Mouse (Mus musculus): Measurements from ENCODE around the gene Fam189b. TPM values are rescaled to one million over a fixed set of nuclear protein-coding genes. Genes with fewer than 3 reads are reported as not detected.

The Fam189b gene
- polyA plus RNA-seq (2012; fragmentation: generic; extraction: Trizol), result 1 to 10 TPM; 1.6 to 7.0 TPM

GRCm38 (mm10) chr3:89183058-89183958, at the start of gene Fam189b:
Gene Fam189b (plus strand): TSS chr3:89183143.

GRCm38 (mm10) chr3:89135958-89136357, 47.0 kb upstream of the Fam189b start, which contains the start of gene Pklr:
Gene Pklr (plus strand): TSS chr3:89136142.

GRCm38 (mm10) chr3:89159616-89160344, 23.2 kb upstream of the Fam189b start, which contains the start of gene Hcn3:
Gene Hcn3 (minus strand): TSS chr3:89160196.

GRCm38 (mm10) chr3:89164506-89165267, 18.3 kb upstream of the Fam189b start, which contains the start of gene Clk2:
Gene Clk2 (plus strand): TSS chr3:89164795.

GRCm38 (mm10) chr3:89177242-89178106, 5.5 kb upstream of the Fam189b start, which contains the start of gene Scamp3:
Gene Scamp3 (plus strand): TSS chr3:89177473.

GRCm38 (mm10) chr3:89202253-89203141, 19.6 kb downstream of the Fam189b start, which contains the start of gene Gba:
Gene Gba (plus strand): TSS chr3:89202928.

GRCm38 (mm10) chr3:89214681-89215411, 31.9 kb downstream of the Fam189b start, which contains the start of gene Thbs3:
Gene Thbs3 (plus strand): TSS chr3:89215180.

GRCm38 (mm10) chr3:89226900-89227299, 44.0 kb downstream of the Fam189b start, which contains the start of gene Mtx1:
Gene Mtx1 (minus strand): TSS chr3:89227088.

GRCm38 (mm10) chr3:89228836-89229235, 45.9 kb downstream of the Fam189b start, which contains the start of gene Muc1:
Gene Muc1 (plus strand): TSS chr3:89229057.

Other genes starting within 250 kb of the Fam189b start
- 1 to 10 TPM in 1 of 2 experiments, under 1 TPM in 1; 0.25 to 4.2 TPM for gene Ash1l, start 232.5 kb upstream of the Fam189b start, polyA plus RNA-seq (2012; fragmentation: generic; extraction: Trizol)
- 100 to 1,000 TPM; 120 to 141 TPM for gene Dap3, start 232.0 kb upstream of the Fam189b start, polyA plus RNA-seq (2012; fragmentation: generic; extraction: Trizol)
- 10 to 100 TPM in 1 of 2 experiments, 1 to 10 TPM in 1; 4.8 to 12.8 TPM for gene Rusc1, start 89.8 kb upstream of the Fam189b start, polyA plus RNA-seq (2012; fragmentation: generic; extraction: Trizol)
- gene Gm43738, start 82.0 kb upstream of the Fam189b start, polyA plus RNA-seq (2012; fragmentation: generic; extraction: Trizol), result under 1 TPM in 1 of 2 experiments, not detected in 1; 0.02 TPM
- gene Fdps, start 81.2 kb upstream of the Fam189b start, polyA plus RNA-seq (2012; fragmentation: generic; extraction: Trizol), result 100 to 1,000 TPM; 220 to 479 TPM
- gene Pklr, start 47.0 kb upstream of the Fam189b start, polyA plus RNA-seq (2012; fragmentation: generic; extraction: Trizol), result not detected
- under 1 TPM; 0.01 to 0.05 TPM for gene Hcn3, start 22.9 kb upstream of the Fam189b start, polyA plus RNA-seq (2012; fragmentation: generic; extraction: Trizol)
- gene Clk2, start 18.3 kb upstream of the Fam189b start, polyA plus RNA-seq (2012; fragmentation: generic; extraction: Trizol), result 10 to 100 TPM in 1 of 2 experiments, 1 to 10 TPM in 1; 4.7 to 19.1 TPM
- gene Scamp3, start 5.7 kb upstream of the Fam189b start, polyA plus RNA-seq (2012; fragmentation: generic; extraction: Trizol), result 10 to 100 TPM; 90.3 to 97.0 TPM
- 10 to 100 TPM; 46.1 to 51.9 TPM for gene Gba, start 19.8 kb downstream of the Fam189b start, polyA plus RNA-seq (2012; fragmentation: generic; extraction: Trizol)
- 10 to 100 TPM in 1 of 2 experiments, 1 to 10 TPM in 1; 4.9 to 20.8 TPM for gene Thbs3, start 32.0 kb downstream of the Fam189b start, polyA plus RNA-seq (2012; fragmentation: generic; extraction: Trizol)
- gene Mtx1, start 43.9 kb downstream of the Fam189b start, polyA plus RNA-seq (2012; fragmentation: generic; extraction: Trizol), result 100 to 1,000 TPM; 154 to 198 TPM
- gene Muc1, start 45.9 kb downstream of the Fam189b start, polyA plus RNA-seq (2012; fragmentation: generic; extraction: Trizol), result under 1 TPM; 0.19 to 0.83 TPM
- gene Krtcap2, start 62.8 kb downstream of the Fam189b start, polyA plus RNA-seq (2012; fragmentation: generic; extraction: Trizol), result 100 to 1,000 TPM; 242 to 330 TPM
- gene Trim46, start 63.2 kb downstream of the Fam189b start, polyA plus RNA-seq (2012; fragmentation: generic; extraction: Trizol), result 10 to 100 TPM in 1 of 2 experiments, 1 to 10 TPM in 1; 2.6 to 10.1 TPM
- gene Dpm3, start 76.2 kb downstream of the Fam189b start, polyA plus RNA-seq (2012; fragmentation: generic; extraction: Trizol), result 100 to 1,000 TPM; 266 to 496 TPM
- gene Slc50a1, start 87.4 kb downstream of the Fam189b start, polyA plus RNA-seq (2012; fragmentation: generic; extraction: Trizol), result 10 to 100 TPM; 42.6 to 99.0 TPM
- 10 to 100 TPM; 17.9 to 33.6 TPM for gene Efna1, start 98.0 kb downstream of the Fam189b start, polyA plus RNA-seq (2012; fragmentation: generic; extraction: Trizol)
- 1 to 10 TPM; 1.9 to 8.8 TPM for gene Efna3, start 139.8 kb downstream of the Fam189b start, polyA plus RNA-seq (2012; fragmentation: generic; extraction: Trizol)
- gene Efna4, start 154.9 kb downstream of the Fam189b start, polyA plus RNA-seq (2012; fragmentation: generic; extraction: Trizol), result 10 to 100 TPM in 1 of 2 experiments, 1 to 10 TPM in 1; 7.9 to 33.4 TPM
- gene Adam15, start 166.9 kb downstream of the Fam189b start, polyA plus RNA-seq (2012; fragmentation: generic; extraction: Trizol), result 100 to 1,000 TPM in 1 of 2 experiments, 10 to 100 TPM in 1; 85.2 to 200 TPM
- gene Dcst2, start 178.8 kb downstream of the Fam189b start, polyA plus RNA-seq (2012; fragmentation: generic; extraction: Trizol), result under 1 TPM; 0.02 to 0.15 TPM
- gene Dcst1, start 182.1 kb downstream of the Fam189b start, polyA plus RNA-seq (2012; fragmentation: generic; extraction: Trizol), result 1 to 10 TPM in 1 of 2 experiments, under 1 TPM in 1; 0.28 to 1.5 TPM
- 10 to 100 TPM; 18.7 to 21.5 TPM for gene Zbtb7b, start 211.6 kb downstream of the Fam189b start, polyA plus RNA-seq (2012; fragmentation: generic; extraction: Trizol)
- gene Lenep, start 219.7 kb downstream of the Fam189b start, polyA plus RNA-seq (2012; fragmentation: generic; extraction: Trizol), result under 1 TPM in 1 of 2 experiments, not detected in 1; 0.58 TPM
- gene Flad1, start 228.7 kb downstream of the Fam189b start, polyA plus RNA-seq (2012; fragmentation: generic; extraction: Trizol), result 10 to 100 TPM; 11.2 to 13.3 TPM
- gene Cks1b, start 235.2 kb downstream of the Fam189b start, polyA plus RNA-seq (2012; fragmentation: generic; extraction: Trizol), result 100 to 1,000 TPM; 144 to 161 TPM
- gene Shc1, start 235.3 kb downstream of the Fam189b start, polyA plus RNA-seq (2012; fragmentation: generic; extraction: Trizol), result 10 to 100 TPM; 25.5 to 78.6 TPM
- gene Pygo2, start 247.1 kb downstream of the Fam189b start, polyA plus RNA-seq (2012; fragmentation: generic; extraction: Trizol), result 10 to 100 TPM; 32.6 to 45.6 TPM